ENCODE assay signal across 9 mouse cellular contexts in the genomic region with DNA sequence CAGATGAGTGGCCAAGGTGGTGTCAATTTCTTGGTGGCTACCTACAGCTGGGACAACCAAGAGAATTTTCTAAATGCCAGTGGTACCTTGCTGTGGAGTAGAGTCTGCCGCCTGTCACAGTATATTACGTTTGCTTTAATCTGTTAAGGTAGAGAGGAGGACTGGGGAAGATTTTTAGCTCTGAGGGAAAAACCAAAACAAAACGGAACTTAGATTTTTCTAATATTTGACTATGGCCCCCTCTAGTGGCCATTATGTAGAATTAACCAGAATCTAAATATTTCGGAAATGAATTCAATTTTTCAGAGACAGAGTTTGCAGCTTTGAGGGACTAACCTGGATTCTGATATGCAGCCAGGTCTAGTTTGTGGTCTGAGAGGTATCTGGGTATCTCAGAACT. TPM values are rescaled to one million over a fixed set of nuclear protein-coding genes. Genes with fewer than 3 reads are reported as not detected.
DNase-seq lines count a peak whose midpoint lies in the region; ATAC-seq lines count a peak whose summit lies in the region.
"Had no signal": no experiment of that assay in that cellular context is flagged by ENCODE, and none has a peak within 500 bp of the region (broad histone marks: within the 10 kb centered on the region; RNA-seq: fewer than 3 reads in every experiment).

No protein-coding gene starts in this region.

- no peaks in the 10 kb centered on the region for H3K4me1 ChIP-seq in liver, embryonic 15.5 days (replicated peaks)

- no peaks in the 10 kb centered on the region for H3K36me3 ChIP-seq in liver, embryonic 15.5 days (replicated peaks)

- no peaks in the 10 kb centered on the region for H3K27me3 ChIP-seq in liver, embryonic 15.5 days

- ATAC-seq in frontal cortex, adult (ENCODE audit: low TSS enrichment): peak; percentile 64
- no peak for ATAC-seq in liver, embryonic 15.5 days (ENCODE audit: insufficient read depth)

- no peaks in the 10 kb centered on the region for H3K9me3 ChIP-seq in liver, embryonic 15.5 days (replicated peaks)

- DNase-seq in frontal cortex, postnatal 14 days (ENCODE audit: low spot score in 2 of 2): no peak
- peak; percentile 70 for DNase-seq in 3T3-L1 (ENCODE audit: low read depth, low spot score)
- peak; percentile 19 for DNase-seq in c-Kit-positive CD71-negative TER-119-negative erythroid progenitor cells, embryonic 14.5 days (ENCODE audit: low read depth)
- DNase-seq in spleen, postnatal 10 days (ENCODE audit: low spot score in 2 of 2): no peak
- no peak for DNase-seq in kidney, postnatal 4 days
- DNase-seq in lung, postnatal 4 days: no peak

- no peak overlapping the region for H3K27ac ChIP-seq in liver, embryonic 15.5 days (replicated peaks)
- H3K27ac ChIP-seq: macrophage had no signal

- 0 out of 2 replicates have a peak overlapping the region, but pooled peaks have one; percentile 11 for H3K4me2 ChIP-seq in liver, embryonic 15.5 days

- no peak overlapping the region for H3K9ac ChIP-seq in liver, embryonic 15.5 days

- 3% methylated on average over 4 of the region's 4 CpGs for WGBS in liver, embryonic 15.5 days (ENCODE audit: insufficient replicate concordance)

- H3K4me3 ChIP-seq in liver, embryonic 15.5 days (replicated peaks): no peak overlapping the region

RNA-seq across cellular contexts. Expression of a gene that starts 59.3 kb away (rescaled TPM):
- polyA plus RNA-seq in liver, embryonic 15.5 days (2015; fragmentation: Nextera tagmentation; extraction: Ambion mirVana): 3.7 and 3.8 TPM in 2 replicates

Comparison
In these comparisons a context has a peak if more than half of its experiments do, and no peak if none do; other contexts are left out.
1. DNase-seq: peak in 3T3-L1 (single experiment) and c-Kit-positive CD71-negative TER-119-negative erythroid progenitor cells, embryonic 14.5 days (single experiment); none in frontal cortex, postnatal 14 days (0 of 2), spleen, postnatal 10 days (0 of 2), kidney, postnatal 4 days (0 of 2) and lung, postnatal 4 days (0 of 2).